Mouse (Mus musculus) layer of hippocampus, adult 9-11 months (tissue): Measurements from ENCODE around the gene Arsb.

ENCODE experiments used
- DNase-seq: peaks from one replicate; pipeline ENCODE4 v3.0.0; 2022

The Arsb gene

DNA sequence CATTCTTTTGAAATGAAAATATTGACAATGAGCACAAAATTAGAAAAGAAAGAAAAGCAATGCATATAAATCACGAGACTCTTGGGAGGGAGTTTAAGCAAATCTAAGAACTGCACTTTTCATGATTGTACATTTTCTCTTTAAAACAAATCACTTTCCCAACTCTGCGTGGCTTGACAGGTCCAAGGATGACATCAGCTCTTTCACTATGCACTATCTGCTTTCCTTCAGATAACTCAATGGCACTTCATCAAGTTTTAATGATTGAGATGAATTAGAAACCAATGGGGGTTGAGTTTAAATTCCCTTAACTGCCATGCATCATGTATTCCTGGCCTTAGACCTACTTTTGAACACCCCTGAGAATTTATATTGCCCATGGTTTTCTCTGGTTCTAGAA is 124.0 kb downstream of the Arsb start:
- no peak for DNase-seq

DNA sequence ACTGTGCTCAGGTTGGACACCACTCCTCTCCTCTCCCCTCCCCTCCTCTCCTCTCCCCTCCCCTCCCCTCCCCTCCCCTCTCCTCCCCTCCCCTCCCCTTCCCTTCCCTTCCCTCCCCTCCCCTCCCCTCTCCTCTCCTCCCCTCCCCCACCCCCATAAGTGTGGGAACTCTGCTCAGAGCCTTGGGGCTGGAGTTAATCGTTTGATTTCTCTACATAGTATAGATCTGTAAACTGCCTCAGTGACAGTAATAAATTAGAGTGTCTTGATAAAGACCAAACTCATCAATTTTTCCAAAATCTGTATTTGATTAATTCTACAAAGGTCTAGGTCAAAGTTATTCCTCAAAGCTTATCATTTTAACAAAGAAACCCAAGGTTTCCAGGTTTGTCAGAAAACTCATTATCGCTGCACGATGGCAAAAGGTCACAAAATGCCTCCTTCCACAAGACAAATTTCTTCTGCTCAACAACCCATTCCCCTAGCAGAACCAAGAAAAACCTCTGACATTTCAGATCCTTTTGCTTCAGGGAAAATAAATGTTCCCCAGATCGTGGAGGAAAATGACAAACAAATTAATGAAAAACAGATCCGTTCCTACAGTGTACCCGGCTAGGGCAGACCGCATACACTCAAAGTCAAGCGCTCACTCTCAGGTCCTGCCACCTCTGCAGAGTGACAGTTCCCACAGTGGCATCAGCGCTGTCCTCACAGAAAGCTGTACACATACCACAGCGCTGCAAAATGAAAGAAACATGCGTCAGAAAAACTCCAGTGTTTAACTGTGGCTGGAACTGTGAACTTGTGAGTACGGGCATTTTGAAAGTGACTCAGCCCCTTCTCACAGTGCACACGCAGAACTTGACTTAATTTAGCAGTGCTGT is 126.8 kb downstream of the Arsb start:
- no peak for DNase-seq

- no peak for DNase-seq
These were observed 128.2 kb downstream of the Arsb start for GRCm38 (mm10) chr13:93899378-93900256.

DNA sequence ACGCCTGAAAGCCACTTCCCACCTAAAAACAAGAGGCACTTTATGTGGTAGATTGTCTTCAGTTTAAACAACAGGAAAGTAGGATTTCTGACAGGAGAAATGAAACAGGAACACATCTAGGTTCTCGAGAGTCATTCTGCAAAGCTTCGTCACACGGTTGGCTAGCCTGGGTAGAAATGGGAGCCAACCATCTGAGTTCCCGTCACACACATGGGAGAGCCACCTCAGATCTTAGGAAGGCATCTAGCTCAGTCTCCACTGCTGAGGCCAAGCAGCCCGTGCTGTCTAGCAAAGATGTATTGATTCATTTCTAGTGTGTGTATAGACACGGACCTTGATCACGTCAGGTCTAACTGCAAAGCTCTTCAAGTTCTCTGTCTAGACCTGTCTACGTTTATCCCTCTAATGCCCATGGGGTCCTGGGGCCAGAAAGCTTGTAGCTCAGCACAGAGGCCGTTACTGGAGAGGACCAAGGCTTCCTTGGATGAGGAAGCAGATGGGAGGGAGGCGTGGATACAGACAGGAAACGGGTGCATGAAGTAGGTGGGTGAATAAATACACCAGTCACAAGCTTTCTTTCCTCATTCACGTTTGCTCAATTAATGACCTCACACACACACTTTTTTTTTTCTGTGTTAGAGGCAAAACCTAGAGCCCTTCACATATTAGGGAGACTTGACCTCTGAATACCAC is 129.7 kb downstream of the Arsb start:
- DNase-seq = peak; percentile 64

DNA sequence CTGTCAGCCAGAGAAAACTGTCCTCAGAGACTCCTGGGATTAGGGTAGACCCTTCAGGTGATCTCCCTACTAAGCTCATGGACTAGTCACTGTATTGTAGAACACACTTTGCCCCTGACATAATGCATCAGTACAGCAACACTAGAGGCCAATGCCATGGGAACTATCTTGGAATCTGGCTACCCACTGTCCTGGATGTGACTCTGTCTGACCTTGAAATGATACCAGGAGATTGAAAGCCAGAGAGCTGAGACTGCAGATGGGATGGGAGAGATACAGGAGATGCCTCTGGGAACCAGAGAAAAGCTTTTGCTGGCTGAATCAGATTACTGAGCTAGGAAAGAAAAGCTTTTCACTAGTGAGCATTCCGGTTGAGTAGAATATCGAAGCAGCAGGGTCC is 130.7 kb downstream of the Arsb start:
- DNase-seq = no peak

GRCm38 (mm10) chr13:93906552-93907245 is 135.3 kb downstream of the Arsb start:
- DNase-seq = no peak

DNA sequence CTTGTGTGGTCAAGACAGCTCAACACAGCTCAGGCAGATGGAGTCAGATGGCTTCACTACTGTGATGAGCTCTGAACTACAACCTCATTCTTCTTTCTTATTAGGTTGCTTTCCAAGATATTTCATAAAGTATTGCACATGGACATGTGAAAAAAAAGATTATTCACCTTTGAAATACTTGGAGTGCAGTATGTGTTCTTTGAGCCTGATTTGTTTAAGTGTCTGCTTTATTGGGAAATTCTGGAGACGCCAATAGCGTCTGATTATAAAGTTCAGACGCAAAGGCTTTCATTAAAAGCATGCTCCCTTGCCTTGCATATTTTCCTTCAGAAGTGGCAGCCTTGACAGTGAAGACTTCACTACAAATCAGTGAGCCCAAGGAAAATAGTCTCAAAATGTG is 136.5 kb downstream of the Arsb start:
- no peak for DNase-seq

DNA sequence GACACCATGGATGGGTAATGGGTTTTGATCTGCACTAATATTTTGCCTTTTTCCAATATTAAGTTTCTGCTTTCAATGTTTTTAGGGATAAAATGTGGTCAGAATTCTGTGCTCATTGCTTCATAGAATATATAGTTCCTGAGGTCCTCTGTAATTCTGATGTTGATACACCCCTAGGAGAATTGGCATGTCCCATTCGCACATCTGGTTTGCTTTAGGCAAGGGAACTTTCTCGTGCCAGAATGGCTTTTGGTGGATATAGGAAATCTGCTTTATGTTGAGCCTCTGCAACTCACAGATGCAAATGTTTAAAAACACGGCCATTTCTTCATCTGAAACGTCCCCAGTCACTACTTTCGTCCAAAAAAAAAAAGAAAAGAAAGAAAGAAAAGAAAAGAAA is 138.4 kb downstream of the Arsb start:
- DNase-seq = no peak

DNA sequence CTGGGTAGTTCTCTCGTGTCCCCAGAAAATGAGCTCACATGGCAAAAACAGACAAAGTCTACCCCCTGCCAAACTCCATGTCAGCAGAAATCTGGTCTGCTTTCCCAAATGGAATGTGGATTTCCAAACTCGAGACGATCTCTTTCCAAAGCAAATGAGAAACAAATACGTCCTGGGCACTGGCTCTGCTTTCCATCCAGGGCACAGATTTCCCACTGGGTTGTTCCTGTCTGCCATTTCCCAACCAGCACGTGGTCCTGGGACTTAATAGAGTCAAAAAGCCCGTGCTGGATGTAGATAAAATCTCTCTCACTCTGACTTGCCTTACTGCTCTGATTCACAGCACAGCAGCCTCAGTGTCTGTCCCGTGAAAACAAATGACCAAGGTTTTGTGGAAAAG is 139.6 kb downstream of the Arsb start:
- no peak for DNase-seq

DNA sequence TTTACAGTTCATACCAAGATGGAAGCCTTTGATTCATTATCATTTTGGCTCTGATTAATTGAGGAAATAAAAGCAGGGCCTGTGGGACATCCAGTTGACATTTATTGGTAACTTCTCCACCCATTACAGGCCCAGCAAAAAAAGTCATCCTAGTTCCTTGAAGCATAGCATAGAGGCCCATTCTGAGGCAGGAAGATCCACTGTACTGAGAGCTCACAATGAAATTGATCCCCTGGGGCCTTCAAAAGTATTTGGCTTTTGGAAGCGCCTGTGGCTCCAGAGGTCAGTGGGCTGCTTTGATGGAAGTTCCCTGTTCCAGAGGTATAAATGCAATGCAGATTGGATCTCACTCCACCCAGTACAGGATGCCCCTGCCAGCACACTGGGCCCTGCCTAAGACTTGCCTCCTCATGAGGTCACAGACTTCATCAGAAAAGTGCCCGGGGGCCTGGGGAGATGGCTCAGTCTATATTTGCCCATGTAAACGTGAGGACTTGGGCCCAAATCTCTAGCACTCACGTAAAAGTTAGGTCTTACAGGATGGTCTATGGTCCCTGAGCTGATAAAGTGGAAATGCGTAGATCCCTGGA is 141.0 kb downstream of the Arsb start:
- DNase-seq = no peak

DNA sequence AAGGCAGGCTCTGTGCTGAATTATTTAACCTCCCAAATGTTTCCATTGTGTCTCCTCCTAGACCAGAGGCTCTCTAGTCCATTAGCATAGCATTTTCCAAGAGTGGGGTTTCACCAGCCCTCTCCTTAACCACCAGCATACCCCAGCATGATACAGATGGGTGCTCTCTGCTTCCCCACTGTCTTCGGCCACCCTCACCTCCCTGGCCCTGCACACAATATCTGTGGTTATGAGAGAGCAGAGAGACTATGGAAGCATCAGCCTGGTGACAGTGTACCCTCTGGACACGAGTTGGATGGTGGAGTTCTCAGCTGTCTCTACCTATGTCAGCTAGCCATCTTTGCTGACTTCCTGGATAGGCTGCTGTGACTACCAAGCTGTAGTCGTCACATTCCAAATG is 142.8 kb downstream of the Arsb start:
- no peak for DNase-seq

DNA sequence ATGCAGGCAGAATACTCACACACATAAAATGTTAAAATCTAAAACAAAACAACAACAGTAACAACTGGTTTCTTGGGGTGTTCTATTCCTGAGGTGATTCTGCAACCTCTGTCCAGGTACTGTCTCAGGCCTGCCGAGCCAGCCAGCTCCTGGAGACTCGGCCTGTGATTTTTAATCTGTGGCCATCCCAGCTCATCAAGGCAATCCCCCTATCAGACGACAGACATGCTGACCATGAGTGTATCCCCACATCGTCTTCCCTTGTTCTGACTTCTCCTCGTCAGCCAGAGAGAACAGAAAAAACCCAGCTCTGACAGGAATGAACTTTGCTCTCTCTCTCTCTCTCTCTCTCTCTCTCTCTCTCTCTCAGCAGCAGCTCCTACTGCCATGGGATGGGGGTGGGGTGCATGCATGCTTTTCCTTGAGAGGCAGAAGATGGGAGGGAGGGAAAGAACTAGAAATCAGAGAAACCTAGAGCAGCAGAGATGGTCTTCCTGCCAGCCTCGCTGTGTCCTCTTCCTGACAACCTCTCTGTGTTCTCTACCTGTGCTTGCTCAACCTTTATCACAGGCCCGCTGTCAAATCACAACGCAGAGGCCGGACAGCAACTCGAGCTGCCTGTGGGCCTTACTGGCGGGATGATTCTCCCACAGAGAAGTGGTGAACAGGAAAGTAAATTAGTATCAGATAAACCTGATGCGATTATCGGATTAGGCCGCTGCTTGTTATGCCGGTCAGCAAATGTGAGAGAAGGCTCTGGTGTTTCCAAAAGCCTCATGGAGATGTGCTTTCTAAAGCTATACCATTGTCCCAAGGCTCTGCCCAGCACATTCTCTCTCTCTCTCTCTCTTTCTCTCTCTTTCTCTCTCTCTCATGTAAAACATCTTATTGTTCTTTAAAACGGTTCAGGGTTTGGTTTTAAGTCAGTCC is 144.5 kb downstream of the Arsb start:
- no peak for DNase-seq

DNA sequence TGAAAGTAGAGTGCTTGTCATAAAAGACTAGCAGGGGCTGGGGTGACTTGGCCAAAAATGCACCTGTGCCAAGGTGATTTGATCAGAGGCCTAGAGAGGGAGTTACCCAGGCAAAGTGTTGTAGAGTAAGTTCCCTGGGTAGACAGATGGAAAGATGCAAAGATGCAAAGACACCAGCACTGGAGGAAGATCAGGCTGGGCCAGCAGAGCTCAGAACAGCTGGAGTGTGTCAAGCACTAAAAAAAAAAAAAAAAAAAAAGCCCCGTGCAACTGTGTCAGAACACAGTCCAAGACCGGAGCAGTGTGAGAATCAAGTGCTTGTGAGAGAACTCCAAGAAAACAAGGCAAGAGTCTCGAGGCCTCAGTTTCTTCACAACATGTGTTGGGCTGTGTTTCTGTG is 148.1 kb downstream of the Arsb start:
- no peak for DNase-seq

- DNase-seq = no peak
These were observed 148.8 kb downstream of the Arsb start for GRCm38 (mm10) chr13:93920080-93920785.

DNA sequence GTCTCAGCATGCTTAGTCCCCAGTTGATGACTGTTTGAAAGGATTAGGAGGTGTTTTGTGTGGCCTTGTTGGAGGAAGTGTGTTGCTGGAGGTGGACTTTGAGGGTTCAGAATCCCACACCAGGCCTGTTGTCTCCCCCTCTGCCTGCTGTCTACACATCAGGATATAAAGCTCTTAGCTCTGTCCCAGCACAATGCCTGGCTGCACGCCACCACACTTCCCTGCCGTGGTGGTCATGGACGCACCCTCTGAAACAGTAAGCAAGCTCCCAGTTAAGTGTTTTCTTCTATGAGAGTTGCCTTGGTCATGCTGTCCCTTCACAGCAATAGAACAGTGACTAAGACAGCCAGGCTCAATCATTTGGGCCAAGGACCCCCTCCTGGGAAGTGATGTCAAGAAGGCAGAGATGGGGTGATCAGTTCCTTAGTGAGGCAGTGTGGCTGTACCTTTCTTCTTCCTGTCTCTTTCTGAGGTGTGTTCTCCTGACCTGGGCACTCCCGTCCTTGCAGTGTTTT is 149.4 kb downstream of the Arsb start:
- no peak for DNase-seq

GRCm38 (mm10) chr13:93921831-93922565 is 150.6 kb downstream of the Arsb start:
- DNase-seq = no peak

- no peak for DNase-seq
These were observed 151.1 kb downstream of the Arsb start for GRCm38 (mm10) chr13:93922566-93922910.

- no peak for DNase-seq
These were observed 153.5 kb downstream of the Arsb start for GRCm38 (mm10) chr13:93924735-93925432.
